Mouse (Mus musculus) gastrocnemius, adult 8-10 months (tissue): ENCODE data around the gene 6030452D12Rik. TPM values are rescaled to one million over a fixed set of nuclear protein-coding genes. Genes with fewer than 3 reads are reported as not detected.

Experiments
- DNase-seq, 2 experiments: peaks; one replicate each; pipeline ENCODE4 v3.0.0; 2022; ENCODE audit warnings: low spot score in 2 of 2
- total RNA-seq, 4 experiments: library from RNA; stranded (reverse); gene quantifications; 2 replicates each; pipeline ENCODE4 v1.2.4; 2022

6030452D12Rik gene
- total RNA-seq, result not detected

DNA sequence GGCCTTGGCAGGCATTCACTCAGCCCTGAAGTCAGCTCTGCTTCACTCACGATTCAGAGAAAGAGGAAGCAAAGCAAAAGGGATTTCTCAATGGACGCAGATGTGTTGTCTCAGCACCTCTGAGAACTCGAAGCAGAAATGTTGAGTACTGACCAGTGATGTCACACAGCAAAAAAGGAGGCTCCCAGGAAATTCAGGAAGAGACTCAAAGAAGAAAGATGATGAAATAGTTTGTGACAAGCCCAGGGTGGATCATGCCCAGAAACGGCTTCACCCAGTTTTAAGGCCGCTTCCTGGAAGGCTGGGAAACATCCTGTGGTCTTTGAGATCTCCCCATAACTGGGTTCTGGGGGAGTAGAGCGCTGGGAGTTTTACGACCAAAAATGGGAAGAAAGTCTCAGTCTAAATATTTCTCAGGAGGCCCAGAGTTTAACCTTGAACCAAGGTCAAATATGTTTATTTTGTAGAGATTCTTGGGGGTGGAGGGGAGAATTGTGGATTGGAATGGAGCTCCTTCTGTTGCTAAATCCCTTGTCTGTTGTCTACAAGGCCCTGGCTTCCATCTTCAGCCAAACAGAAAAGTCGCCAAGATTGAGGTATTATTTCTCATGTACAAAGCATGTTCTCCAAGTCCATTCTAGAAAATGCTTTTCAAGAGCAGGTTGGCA is at the start of gene 6030452D12Rik:
6030452D12Rik (plus strand) TSS at position 505 of the 668 bp plus-strand sequence.
- DNase-seq, result no peak

GRCm38 (mm10) chr8:106451301-106452085 is 48.8 kb upstream of the 6030452D12Rik start:
- no peak for DNase-seq

GRCm38 (mm10) chr8:106452701-106453481 is 47.4 kb upstream of the 6030452D12Rik start:
- DNase-seq, result no peak

DNA sequence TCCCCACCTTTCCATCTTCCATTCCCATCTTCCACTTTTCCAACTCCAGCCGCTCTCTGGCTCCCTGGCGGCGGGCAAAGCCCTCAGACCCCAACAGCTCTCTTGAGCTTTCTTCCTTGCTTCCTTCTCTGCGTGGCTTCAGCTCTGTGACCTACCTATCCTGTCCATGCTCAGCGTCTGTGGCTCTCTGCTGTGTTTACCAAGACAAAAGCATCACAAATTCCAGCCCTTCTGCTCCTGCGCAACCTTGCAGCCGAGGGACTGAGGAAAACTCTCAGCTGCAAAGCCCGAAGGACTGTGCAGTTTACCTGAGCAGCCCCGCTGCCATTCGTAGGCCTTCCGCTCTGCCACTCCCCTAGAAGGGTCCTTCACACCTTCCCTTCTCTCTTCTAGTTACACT is 46.3 kb upstream of the 6030452D12Rik start:
- no peak for DNase-seq

DNA sequence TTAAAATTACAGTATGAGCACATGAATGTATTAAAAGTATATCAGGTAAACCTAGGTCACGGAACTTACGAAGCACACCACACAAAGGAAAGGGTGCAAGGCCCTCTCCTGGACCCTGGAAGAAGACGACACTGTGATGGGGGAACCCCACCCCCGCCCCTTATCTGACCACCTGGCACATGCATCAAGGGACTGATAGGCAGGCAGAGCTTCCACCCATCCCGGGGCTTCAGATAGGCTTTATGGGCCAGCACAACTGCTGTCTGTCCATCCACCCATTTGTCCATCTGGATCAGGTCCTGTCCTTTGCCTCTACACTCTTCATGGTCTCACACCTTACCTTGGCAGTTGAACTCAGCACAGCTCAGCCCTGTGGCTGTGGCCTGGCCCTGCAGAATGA is 38.2 kb upstream of the 6030452D12Rik start:
- DNase-seq, result no peak

- no peak for DNase-seq
Observed at GRCm38 (mm10) chr8:106463795-106464194, 36.5 kb upstream of the 6030452D12Rik start.

- DNase-seq, result no peak
Observed at GRCm38 (mm10) chr8:106469485-106469884, 30.8 kb upstream of the 6030452D12Rik start.

DNA sequence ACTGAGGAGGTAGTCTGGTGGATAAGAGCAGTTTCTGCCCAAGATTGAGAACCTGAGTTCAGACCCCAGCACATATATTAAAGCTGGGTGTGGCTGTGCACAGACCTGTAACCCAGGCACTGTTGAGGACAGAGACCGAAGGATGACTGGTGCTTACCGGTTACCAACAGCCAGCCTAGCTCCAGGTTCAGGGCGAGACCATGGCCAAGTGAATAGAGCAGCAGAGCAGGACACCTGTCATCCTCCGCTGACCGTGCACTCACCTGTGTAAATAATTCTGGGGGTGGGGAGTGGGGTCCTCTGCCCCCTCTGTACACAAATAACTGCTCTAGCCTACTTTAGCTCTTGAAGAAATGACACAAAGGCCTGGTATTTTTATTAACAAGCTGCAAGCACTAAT is 26.3 kb upstream of the 6030452D12Rik start:
- DNase-seq, result no peak

DNA sequence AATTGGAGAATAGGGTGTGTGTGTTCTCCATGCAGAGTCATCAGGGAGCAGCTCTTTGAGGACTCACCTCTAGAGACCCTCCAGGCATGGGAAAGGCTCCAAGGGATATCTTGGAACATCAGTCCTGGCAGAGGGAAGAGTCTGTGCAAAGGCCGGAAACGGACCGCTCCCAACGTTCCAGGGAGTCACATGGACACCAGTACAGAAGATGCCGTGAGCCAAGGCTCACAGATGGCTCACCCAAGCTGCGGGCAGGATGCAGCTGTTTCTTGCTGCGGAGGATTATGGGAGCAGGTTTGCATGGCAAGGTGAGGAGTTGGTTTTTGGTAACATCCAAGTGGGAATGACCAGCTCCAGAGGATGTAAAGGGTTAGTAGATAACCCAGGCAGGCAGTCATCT is 3.9 kb downstream of the 6030452D12Rik start:
- DNase-seq, result no peak

GRCm38 (mm10) chr8:106505328-106505965 is 5.1 kb downstream of the 6030452D12Rik start:
- no peak for DNase-seq

- no peak for DNase-seq
Observed at GRCm38 (mm10) chr8:106506106-106506505, 5.8 kb downstream of the 6030452D12Rik start.

DNA sequence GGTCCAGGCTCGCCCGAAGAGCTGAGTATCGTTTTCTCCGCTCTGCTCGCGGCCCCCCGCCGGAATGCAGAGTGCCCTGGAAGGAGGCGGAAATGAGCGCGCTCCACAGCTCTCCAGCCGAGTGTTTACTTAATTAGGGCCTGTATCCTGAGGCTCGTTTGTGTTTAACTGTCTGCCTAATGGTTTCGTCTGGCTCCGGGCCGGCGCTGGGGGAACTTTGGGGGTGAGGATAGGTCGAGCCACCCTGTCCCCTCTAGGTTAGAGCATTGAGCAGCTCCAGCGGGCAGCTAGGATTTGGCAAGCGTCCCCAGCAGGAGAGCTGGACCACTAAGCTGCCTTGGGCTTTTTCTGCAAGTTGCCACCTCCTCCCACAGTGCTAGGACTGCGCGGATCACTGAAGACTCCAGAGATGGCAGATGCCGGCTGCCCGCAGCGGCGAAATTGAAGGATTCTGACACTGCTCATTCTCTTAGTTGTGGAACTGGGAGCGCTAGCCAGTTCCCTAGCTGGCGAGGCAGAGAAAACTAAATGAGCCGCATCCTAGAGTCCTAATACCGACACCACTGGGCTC is 7.5 kb downstream of the 6030452D12Rik start:
- no peak for DNase-seq

DNA sequence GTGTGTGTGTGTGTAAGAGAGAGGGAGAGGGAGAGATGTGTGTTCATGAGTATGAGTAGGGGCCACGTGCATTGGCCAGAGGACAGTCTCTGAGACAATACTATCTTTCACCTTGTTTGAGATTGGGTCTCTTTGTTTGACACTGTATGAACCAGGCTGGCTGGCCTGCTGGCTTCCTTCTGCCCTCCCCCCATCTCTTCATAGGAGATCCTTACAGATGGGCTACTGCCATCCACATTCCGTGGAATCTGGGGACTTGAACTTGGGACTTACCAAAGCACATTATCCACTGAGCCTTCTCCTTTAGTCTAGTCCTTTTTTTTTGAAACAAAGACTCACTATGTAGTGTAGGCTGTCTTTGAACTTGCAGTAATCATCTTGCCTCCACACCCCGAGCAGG is 8.1 kb downstream of the 6030452D12Rik start:
- DNase-seq, result no peak

DNA sequence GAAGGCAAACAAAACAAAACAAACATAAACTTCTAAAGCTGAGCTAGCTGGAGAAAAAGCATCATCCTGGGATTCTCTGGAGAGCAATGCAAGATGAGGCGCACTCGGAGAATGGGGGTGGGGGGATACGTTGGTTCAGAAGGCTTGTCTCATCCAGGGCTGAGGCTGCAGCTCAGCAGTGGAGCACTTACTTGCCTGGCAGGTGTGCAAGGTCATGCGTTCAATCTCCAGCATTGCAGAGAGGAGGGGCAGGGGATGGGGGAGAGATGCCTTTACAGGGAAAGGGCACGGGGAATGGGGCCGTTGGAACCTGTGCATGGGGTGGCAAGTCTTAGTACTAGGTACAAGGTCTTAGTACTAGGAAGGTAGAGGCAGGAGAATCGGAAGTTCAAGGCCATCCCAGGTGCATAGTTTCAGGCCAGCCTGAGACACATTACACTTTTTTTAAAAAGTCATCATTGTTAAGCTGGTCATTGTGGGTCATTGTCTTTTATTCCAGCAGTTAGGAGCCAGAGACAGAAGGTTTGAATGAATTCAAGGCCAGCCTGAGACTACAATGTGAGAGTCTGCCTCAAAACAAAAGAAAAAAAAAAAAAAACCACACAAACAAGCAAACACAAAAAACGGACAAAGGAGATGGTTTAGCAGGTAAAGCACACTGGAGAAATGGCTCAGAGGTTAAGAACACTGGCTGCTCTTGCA is 8.9 kb downstream of the 6030452D12Rik start:
- no peak for DNase-seq

DNA sequence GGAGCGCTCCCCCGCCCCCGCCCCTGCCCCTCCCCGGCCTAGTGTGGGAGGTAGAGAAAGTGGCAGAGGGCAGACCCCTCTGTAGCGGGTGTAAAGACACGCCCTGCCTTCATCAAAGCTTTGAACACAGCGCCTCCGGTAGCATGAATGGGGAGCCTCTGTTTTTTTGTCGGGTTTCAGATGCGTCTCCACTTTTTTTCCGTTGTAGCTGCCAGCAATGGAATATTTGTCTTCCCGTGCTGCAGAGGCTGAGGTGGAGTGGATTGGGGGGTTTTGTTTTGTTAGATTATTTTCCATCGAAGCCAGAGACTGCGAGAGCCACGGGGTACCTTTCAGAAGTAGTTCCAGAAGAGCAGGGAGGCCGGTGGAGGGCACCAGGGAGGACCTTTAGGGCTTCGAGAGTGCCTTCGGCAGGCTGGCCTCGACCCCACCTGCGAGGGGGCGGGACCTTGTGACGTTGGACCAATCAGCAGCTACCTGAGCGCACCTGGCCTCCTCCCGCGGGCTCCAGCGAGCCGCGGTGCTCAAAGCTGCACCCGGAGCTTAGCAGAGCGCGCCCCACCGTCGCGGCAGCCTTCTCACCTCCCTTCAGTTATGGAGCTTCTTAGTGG is 10.1 kb downstream of the 6030452D12Rik start, which contains the start of gene Cdh3:
Cdh3 (plus strand) TSS at position 527 of the 611 bp plus-strand sequence.
- DNase-seq, result no peak

DNA sequence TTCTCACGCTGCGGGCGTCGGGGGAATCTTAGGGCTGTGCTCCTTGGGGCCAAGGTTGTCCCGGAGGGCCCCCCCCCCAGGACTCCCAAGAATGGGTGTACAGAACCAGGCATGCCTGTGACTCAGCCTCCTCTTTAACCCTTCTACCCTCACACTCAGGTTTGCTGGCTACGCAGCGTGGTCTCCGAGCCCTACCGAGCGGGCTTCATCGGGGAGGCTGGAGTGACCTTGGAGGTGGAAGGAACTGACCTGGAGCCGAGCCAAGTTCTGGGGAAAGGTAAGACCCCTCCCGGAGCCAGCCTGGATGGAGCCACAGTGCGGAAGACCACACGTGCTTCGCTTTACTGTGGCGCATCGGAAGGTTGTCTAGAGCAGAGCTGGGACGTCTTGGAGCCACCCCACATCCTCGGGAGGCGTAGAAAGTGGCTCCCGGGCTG is 10.8 kb downstream of the 6030452D12Rik start:
- DNase-seq, result no peak

DNA sequence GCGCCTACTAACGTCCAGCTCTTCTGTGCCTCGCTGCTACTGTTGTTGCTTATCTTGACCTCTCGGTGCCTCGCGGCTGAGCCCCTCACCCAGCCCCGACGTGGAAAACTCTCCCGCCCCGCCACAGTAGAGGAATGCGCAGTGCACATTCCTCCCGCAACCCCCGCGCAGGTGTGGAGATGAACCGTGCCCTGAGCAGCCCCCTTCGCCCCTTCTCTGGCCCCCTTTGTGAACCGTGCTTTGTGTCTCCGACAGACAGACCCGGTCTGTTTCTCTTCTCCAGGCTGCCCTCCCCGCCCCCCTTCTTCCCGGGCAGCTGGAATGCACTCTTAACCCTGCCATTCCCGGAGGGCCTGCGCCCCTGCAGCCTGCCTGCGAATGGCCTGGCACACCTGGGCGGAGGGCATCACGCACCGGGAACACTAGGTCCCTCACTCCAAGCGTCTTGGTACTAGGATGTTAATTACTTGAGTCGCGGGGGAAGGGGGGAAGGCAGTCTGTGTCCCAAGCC is 11.3 kb downstream of the 6030452D12Rik start:
- no peak for DNase-seq

GRCm38 (mm10) chr8:106512475-106513150 is 12.3 kb downstream of the 6030452D12Rik start:
- no peak for DNase-seq

DNA sequence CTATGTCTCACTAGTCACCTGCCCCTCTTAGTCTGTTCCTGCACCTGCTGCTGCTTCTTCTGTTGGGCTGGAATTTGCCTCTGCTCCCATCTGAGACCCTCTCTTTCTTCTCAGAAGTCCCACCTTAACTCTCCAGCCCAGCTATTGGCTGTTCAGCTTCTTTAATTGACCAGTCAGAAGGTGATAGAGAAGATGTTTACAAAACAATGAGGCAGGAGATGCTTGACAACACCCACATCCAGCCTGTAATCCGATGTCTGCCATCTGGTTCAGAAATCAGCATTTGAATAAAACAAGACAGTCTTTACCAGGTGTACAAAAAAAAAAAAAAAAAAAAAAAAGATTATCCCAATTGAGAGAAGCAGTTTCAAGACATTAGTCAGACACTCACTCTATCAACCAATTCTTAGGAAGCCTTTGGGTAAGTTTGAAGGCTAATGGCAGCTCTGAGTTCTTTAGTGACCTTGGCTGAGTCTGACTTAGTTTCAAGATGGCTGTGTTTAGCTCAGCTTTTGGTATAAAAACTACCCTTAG is 15.7 kb downstream of the 6030452D12Rik start:
- DNase-seq, result no peak
